Mouse (Mus musculus) embryonic fibroblast, embryonic 13.5 days (primary cell): ENCODE results near the gene Xpo5.

Experiments
- CTCF ChIP-seq: IDR thresholded peaks from 2 replicates; pipeline ENCODE4 v1.5.1; 2011; ENCODE audit warnings: mild to moderate bottlenecking, control low read depth, low read length, moderate library complexity, borderline replicate concordance; ENCODE audit not compliant: insufficient read depth
- POLR2A ChIP-seq: IDR thresholded peaks from 2 replicates; pipeline ENCODE4 v1.6.1; 2011; ENCODE audit warnings: low read depth, mild to moderate bottlenecking, control low read depth, low read length, moderate library complexity

DNA sequence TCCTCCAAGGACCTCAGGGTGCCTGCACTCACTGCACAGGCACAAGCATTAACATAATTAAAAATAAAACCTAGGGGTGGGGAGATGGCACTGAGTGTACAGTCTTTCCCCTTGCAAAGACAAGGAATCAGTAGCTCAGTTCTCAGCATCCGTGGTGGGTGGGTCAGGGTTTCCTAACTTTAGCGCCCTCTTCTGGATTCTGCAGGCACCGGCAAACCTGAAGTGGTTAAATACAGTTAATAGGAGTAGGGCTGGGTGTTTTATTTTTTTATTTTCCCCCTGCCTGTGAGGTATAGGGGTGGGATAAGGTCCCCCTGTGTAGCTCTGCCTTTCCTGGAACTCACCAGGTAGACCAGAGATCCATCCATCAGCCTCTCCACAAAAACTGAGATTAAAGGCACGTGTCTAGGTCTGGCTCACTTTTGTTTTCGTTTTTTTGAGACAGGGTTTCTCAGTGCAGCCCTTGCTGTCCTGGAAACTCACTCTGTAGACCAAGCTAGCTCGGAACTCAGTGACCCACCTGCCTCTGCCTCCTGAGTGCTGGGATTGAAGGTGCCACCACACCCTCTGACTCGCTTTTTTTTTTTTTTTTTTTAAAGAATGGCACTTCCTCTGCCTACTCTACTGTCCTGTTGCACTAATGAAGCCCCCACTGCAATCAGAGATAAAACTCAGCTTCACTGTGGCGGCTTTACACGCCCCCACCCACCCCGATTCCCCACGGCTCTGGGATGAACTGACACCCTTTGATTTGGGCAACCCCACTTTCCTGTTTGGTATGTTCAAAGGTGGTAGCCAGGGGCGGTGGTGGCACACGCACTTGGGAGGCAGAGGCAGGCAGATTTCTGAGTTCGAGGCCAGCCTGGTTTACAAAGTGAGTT lies 50.2 kb downstream of the Xpo5 start:
- TF ChIP-seq CTCF (no peak), POLR2A (peak; percentile 3; the same call in 1 of the 2 replicates)
